Mouse (Mus musculus) hindbrain, postnatal 0 days (tissue): ENCODE measurements around the gene Trim56. TPM values are rescaled to one million over a fixed set of nuclear protein-coding genes. Genes with fewer than 3 reads are reported as not detected.

Experiments
- ATAC-seq: fragments of 200-750 bp; cut with Nextera tagmentation; 2 replicates; pipeline ENCODE4 v1.8.0; 2017; ENCODE audit warnings: mild to moderate bottlenecking, moderate TSS enrichment, moderate library complexity
- DNase-seq: peaks from one replicate; pipeline ENCODE4 v3.0.0-alpha.2; 2015; ENCODE audit warnings: low spot score
- H3K27ac ChIP-seq: fragments of 300-500 bp; sonication (generic); 2 replicates; pipeline ENCODE4 v1.5.1; 2014; ENCODE audit warnings: mild to moderate bottlenecking
- H3K27me3 ChIP-seq: fragments of 300-500 bp; sonication (generic); 2 replicates; pipeline ENCODE4 v1.6.1; 2014; ENCODE audit warnings: low read length, mixed read lengths; ENCODE audit not compliant: insufficient read depth
- H3K36me3 ChIP-seq: fragments of 300-500 bp; sonication (generic); 2 replicates; pipeline ENCODE4 v1.6.1; 2014; ENCODE audit warnings: low read length, mixed read lengths; ENCODE audit not compliant: insufficient read depth
- H3K4me1 ChIP-seq: fragments of 300-500 bp; sonication (generic); 2 replicates; pipeline ENCODE4 v1.6.1; 2014; ENCODE audit warnings: antibody characterized with exemption, low read length, mixed read lengths; ENCODE audit not compliant: insufficient read depth
- H3K4me2 ChIP-seq: fragments of 300-500 bp; sonication (generic); 2 replicates; pipeline ENCODE4 v1.6.1; 2014; ENCODE audit warnings: low read depth, mild to moderate bottlenecking, low read length, moderate library complexity, mixed read lengths
- H3K4me3 ChIP-seq: fragments of 300-500 bp; sonication (generic); 2 replicates; pipeline ENCODE4 v1.5.1; 2014; ENCODE audit warnings: low read length
- H3K9ac ChIP-seq: fragments of 300-500 bp; sonication (generic); replicated peaks from 2 replicates; pipeline ENCODE4 v1.6.1; 2014; ENCODE audit warnings: mild to moderate bottlenecking, low read length, moderate library complexity, mixed read lengths
- H3K9me3 ChIP-seq: fragments of 300-500 bp; sonication (generic); 2 replicates; pipeline ENCODE4 v1.6.1; 2016; ENCODE audit warnings: low read length, mixed read lengths
- CTCF ChIP-seq: IDR thresholded peaks from 2 replicates; pipeline ENCODE4 v1.5.1; 2016; ENCODE audit warnings: antibody characterized with exemption, control low read depth, low read depth
- WGBS: fragments of 180-500 bp; shearing (Covaris S2); extraction: QIAGEN DNeasy Blood & Tissue Kit; methylation state at CpG from one replicate; pipeline ENCODE4 v1.1.7; 2014; 5-methylcytosine and 5-hydroxymethylcytosine counted together
- polyA plus RNA-seq: library from polyadenylated mRNA; unstranded; fragments of >200 nt; fragmentation: Nextera tagmentation; extraction: Ambion mirVana; gene quantifications from 2 replicates; pipeline ENCODE4 v1.2.1, GENCODE M21; 2015
- total RNA-seq: library from RNA; depleted of rRNA; stranded (reverse); fragments of >200 nt; gene quantifications from 2 replicates; pipeline ENCODE4 v1.2.3, GENCODE M21; 2014; rRNA removed

Trim56 gene
- total and polyA plus RNA-seq, 2 experiments from 2014 or later = 2.6 to 7.2 TPM

DNA sequence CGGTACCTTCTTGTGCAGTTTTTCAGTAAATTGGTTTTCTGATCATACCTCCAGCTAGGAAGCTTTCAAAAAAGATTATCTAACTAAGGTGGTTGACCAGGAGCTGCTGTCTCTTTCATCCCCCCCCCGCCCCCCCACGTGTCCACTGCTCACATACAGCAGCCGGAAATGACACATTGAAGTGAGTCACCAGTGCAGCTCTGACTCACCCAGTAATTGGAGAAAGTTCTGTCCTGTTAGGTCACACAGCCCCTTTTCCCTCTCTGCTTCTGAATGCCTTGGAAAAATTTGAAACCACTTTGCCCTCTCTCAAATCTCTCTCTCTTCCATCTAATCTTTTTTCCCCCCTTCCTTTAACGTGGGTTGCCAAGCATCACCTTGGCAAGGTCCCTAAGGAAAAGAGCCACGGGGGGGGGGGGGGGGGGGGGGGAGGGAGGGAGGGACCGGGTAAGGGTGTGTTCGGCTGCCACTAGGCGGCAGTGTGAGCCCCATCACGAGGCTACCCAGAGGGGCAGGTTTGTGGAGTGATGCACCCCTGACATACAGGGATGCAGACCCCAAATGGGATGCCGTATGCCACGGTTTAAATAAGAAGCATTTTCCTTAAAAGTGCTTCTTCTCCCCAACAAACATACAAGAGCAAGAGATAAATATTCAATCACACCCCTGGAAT lies 54.1 kb downstream of the Trim56 start:
- ATAC-seq = no peak

More for the DNA sequence above, 54.1 kb downstream of the Trim56 start:
- H3K4me1 ChIP-seq = no peaks in the 10 kb centered on the region
- H3K9ac ChIP-seq = no peak overlapping the region
- no peaks in the 10 kb centered on the region for H3K36me3 ChIP-seq
- WGBS = 25% methylated on average over 10 of the region's 12 CpGs
- no peak overlapping the region for H3K4me2 ChIP-seq
- H3K9me3 ChIP-seq = no peaks in the 10 kb centered on the region
- TF ChIP-seq CTCF = peak; percentile 51
- no peak overlapping the region for H3K27ac ChIP-seq
- no peak overlapping the region for H3K4me3 ChIP-seq
- H3K27me3 ChIP-seq = no peaks in the 10 kb centered on the region
- peak; percentile 40 for DNase-seq

Other genes with a start within 250 kb of the Trim56 start
- gene Col26a1, start 233.0 kb downstream of the Trim56 start, total RNA-seq = 56.6 and 66.6 TPM in 2 replicates
- 34.7 and 35.6 TPM in 2 replicates for gene Col26a1, start 233.0 kb downstream of the Trim56 start, polyA plus RNA-seq
- 18.4 and 20.1 TPM in 2 replicates for gene Ift22, start 208.1 kb downstream of the Trim56 start, total RNA-seq
- gene Ift22, start 208.1 kb downstream of the Trim56 start, polyA plus RNA-seq = 119 and 123 TPM in 2 replicates
- gene Fis1, start 162.9 kb downstream of the Trim56 start, total RNA-seq = 174 and 195 TPM in 2 replicates
- 403 and 416 TPM in 2 replicates for gene Fis1, start 162.9 kb downstream of the Trim56 start, polyA plus RNA-seq
- 0.40 TPM in 1 of 2 replicates, not detected in the other for gene Cldn15, start 149.6 kb downstream of the Trim56 start, total RNA-seq
- 0.24 TPM in 1 of 2 replicates, not detected in the other for gene Cldn15, start 149.6 kb downstream of the Trim56 start, polyA plus RNA-seq
- 58.8 and 63.5 TPM in 2 replicates for gene Plod3, start 129.2 kb downstream of the Trim56 start, total RNA-seq
- 25.2 and 28.7 TPM in 2 replicates for gene Plod3, start 129.2 kb downstream of the Trim56 start, polyA plus RNA-seq
- 68.1 and 84.1 TPM in 2 replicates for gene Znhit1, start 128.2 kb downstream of the Trim56 start, total RNA-seq
- 140 and 143 TPM in 2 replicates for gene Znhit1, start 128.2 kb downstream of the Trim56 start, polyA plus RNA-seq
- gene Vgf, start 89.8 kb downstream of the Trim56 start, total RNA-seq = 136 and 137 TPM in 2 replicates
- 43.2 and 45.9 TPM in 2 replicates for gene Vgf, start 89.8 kb downstream of the Trim56 start, polyA plus RNA-seq
- gene Ap1s1, start 70.1 kb downstream of the Trim56 start, total RNA-seq = 122 and 123 TPM in 2 replicates
- gene Ap1s1, start 70.1 kb downstream of the Trim56 start, polyA plus RNA-seq = 226 and 230 TPM in 2 replicates
- gene Serpine1, start 43.9 kb downstream of the Trim56 start, total RNA-seq = 3.0 and 3.5 TPM in 2 replicates
- 0.10 and 0.25 TPM in 2 replicates for gene Serpine1, start 43.9 kb downstream of the Trim56 start, polyA plus RNA-seq
- gene Muc3, start 33.1 kb upstream of the Trim56 start, total RNA-seq = not detected in 2 replicates
- gene Muc3, start 33.1 kb upstream of the Trim56 start, polyA plus RNA-seq = not detected in 2 replicates
- 0.93 TPM in 1 of 2 replicates, not detected in the other for gene Muc3a, start 96.2 kb upstream of the Trim56 start, total RNA-seq
- 0.49 and 0.61 TPM in 2 replicates for gene Muc3a, start 96.2 kb upstream of the Trim56 start, polyA plus RNA-seq
- gene Ache, start 171.3 kb upstream of the Trim56 start, total RNA-seq = 210 and 219 TPM in 2 replicates
- gene Ache, start 171.3 kb upstream of the Trim56 start, polyA plus RNA-seq = 151 and 157 TPM in 2 replicates
- gene Ufsp1, start 178.4 kb upstream of the Trim56 start, total RNA-seq = 35.5 TPM in 2 replicates
- gene Ufsp1, start 178.4 kb upstream of the Trim56 start, polyA plus RNA-seq = 32.1 and 33.3 TPM in 2 replicates
- 82.9 and 98.9 TPM in 2 replicates for gene Srrt, start 191.5 kb upstream of the Trim56 start, total RNA-seq
- 55.5 and 57.0 TPM in 2 replicates for gene Srrt, start 191.5 kb upstream of the Trim56 start, polyA plus RNA-seq
- 14.3 and 15.0 TPM in 2 replicates for gene Trip6, start 198.2 kb upstream of the Trim56 start, total RNA-seq
- 13.9 and 15.5 TPM in 2 replicates for gene Trip6, start 198.2 kb upstream of the Trim56 start, polyA plus RNA-seq
- 32.6 and 41.3 TPM in 2 replicates for gene Slc12a9, start 217.4 kb upstream of the Trim56 start, total RNA-seq
- 27.3 and 27.6 TPM in 2 replicates for gene Slc12a9, start 217.4 kb upstream of the Trim56 start, polyA plus RNA-seq
- 18.3 and 18.9 TPM in 2 replicates for gene Ephb4, start 233.9 kb upstream of the Trim56 start, total RNA-seq
- 4.8 and 5.5 TPM in 2 replicates for gene Ephb4, start 233.9 kb upstream of the Trim56 start, polyA plus RNA-seq